Mouse (Mus musculus): ENCODE data around the gene Hpf1. TPM values are rescaled to one million over a fixed set of nuclear protein-coding genes. Genes with fewer than 3 reads are reported as not detected.

Gene Hpf1
- polyA plus RNA-seq, 1 experiment from 2014 or later = 42.4 TPM

GRCm38 (mm10) chr8:60890520-60890874 is 279 bp downstream of the Hpf1 start:
- H3K4me3 ChIP-seq (ENCODE audit: low read depth, low read length) = peak overlapping the region; percentile 75
- no peak for TF ChIP-seq CTCF (IDR thresholded peaks at IDR 0.05; ENCODE audit: low read depth)
- under 1% methylated on average over 22 of the region's 23 CpGs for WGBS
- H3K36me3 ChIP-seq (ENCODE audit: control insufficient read depth, insufficient read depth) = peaks cover 6% of the 10 kb centered on the region; the same call in 1 of the 2 replicates
- no peaks in the 10 kb centered on the region for H3K4me1 ChIP-seq (replicated peaks; ENCODE audit: control insufficient read depth, insufficient read depth, low read length)
- no peaks in the 10 kb centered on the region for H3K9me3 ChIP-seq (ENCODE audit: control insufficient read depth)
- ATAC-seq = peak; percentile 66; the same call in 1 of the 2 replicates
- H3K4me2 ChIP-seq (replicated peaks; ENCODE audit: low read depth) = peak overlapping the region; percentile 84
- H3K9ac ChIP-seq (ENCODE audit: low read depth, low read length) = peak overlapping the region; percentile 67
- H3K27ac ChIP-seq (ENCODE audit: low read depth, low read length) = no peak overlapping the region
- H3K27me3 ChIP-seq (replicated peaks; ENCODE audit: control insufficient read depth, insufficient read depth, low read length) = no peaks in the 10 kb centered on the region

DNA sequence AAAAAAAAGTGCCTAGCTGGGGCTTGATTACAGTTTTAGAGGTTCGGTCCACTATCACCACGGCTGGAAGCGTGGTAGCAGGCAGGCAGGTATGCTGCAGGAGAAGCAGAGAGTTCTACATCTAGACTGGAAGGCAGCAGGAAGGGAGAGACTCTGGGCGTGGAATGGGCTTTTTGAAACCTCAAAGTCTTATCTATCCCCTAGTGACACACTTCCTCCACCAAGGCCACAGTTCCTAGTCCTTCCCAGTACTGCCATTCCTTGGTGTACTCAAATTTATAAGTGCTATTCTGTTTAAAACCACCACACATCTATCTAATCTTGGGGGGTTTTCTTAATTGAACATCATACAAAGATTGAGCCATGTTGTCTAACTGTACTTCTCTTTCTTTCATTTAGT is 1.5 kb downstream of the Hpf1 start:
- Histone ChIP-seq H3K27me3 (replicated peaks; ENCODE audit: control insufficient read depth, insufficient read depth, low read length) (no peaks in the 10 kb centered on the region), H3K36me3 (ENCODE audit: control insufficient read depth, insufficient read depth) (peaks cover 6% of the 10 kb centered on the region; the same call in 1 of the 2 replicates), H3K4me3 (ENCODE audit: low read depth, low read length) (no peak overlapping the region), H3K4me2 (replicated peaks; ENCODE audit: low read depth) (no peak overlapping the region), H3K4me1 (replicated peaks; ENCODE audit: control insufficient read depth, insufficient read depth, low read length) (no peaks in the 10 kb centered on the region), H3K9me3 (ENCODE audit: control insufficient read depth) (no peaks in the 10 kb centered on the region), H3K27ac (ENCODE audit: low read depth, low read length) (no peak overlapping the region), H3K9ac (ENCODE audit: low read depth, low read length) (no peak overlapping the region)
- ATAC-seq = no peak
- TF ChIP-seq CTCF (IDR thresholded peaks at IDR 0.05; ENCODE audit: low read depth) = no peak
- WGBS = 85% methylated on average over 4 of the region's 4 CpGs

DNA sequence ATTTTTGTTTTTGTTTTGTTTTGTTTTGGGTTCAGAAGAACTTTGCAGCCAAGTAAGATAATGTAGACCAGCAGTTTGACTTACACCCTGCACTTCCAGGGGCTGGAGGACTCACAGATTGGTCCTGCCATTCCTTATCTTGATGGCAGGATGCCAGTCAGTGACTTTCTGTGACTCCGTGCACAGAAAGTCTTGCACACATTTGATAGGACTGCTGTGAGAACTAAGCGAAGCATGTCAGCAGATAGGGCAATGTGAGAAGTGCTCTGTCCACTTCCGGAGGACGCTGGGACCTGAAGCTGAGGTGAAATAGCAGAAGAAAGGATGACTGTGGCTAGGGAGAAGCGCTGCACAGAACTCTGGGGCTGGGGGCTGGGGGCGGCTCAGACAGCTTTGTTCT is 5.7 kb downstream of the Hpf1 start:
- Histone ChIP-seq H3K27me3 (replicated peaks; ENCODE audit: control insufficient read depth, insufficient read depth, low read length) (no peaks in the 10 kb centered on the region), H3K4me3 (ENCODE audit: low read depth, low read length) (no peak overlapping the region), H3K27ac (ENCODE audit: low read depth, low read length) (no peak overlapping the region), H3K36me3 (ENCODE audit: control insufficient read depth, insufficient read depth) (peaks cover 16% of the 10 kb centered on the region), H3K9ac (ENCODE audit: low read depth, low read length) (no peak overlapping the region), H3K4me2 (replicated peaks; ENCODE audit: low read depth) (no peak overlapping the region), H3K9me3 (ENCODE audit: control insufficient read depth) (no peaks in the 10 kb centered on the region), H3K4me1 (replicated peaks; ENCODE audit: control insufficient read depth, insufficient read depth, low read length) (no peaks in the 10 kb centered on the region)
- TF ChIP-seq CTCF (IDR thresholded peaks at IDR 0.05; ENCODE audit: low read depth) = no peak
- ATAC-seq = no peak
- WGBS = 78% methylated on average over 6 of the region's 6 CpGs

GRCm38 (mm10) chr8:60900147-60900546 is 9.9 kb downstream of the Hpf1 start:
- no peak overlapping the region for H3K27ac ChIP-seq (ENCODE audit: low read depth, low read length)
- ATAC-seq = no peak
- H3K27me3 ChIP-seq (replicated peaks; ENCODE audit: control insufficient read depth, insufficient read depth, low read length) = no peaks in the 10 kb centered on the region
- no peak overlapping the region for H3K4me2 ChIP-seq (replicated peaks; ENCODE audit: low read depth)
- no peak overlapping the region for H3K9ac ChIP-seq (ENCODE audit: low read depth, low read length)
- H3K4me3 ChIP-seq (ENCODE audit: low read depth, low read length) = no peak overlapping the region
- no peak for TF ChIP-seq CTCF (IDR thresholded peaks at IDR 0.05; ENCODE audit: low read depth)
- peaks cover 12% of the 10 kb centered on the region for H3K36me3 ChIP-seq (ENCODE audit: control insufficient read depth, insufficient read depth)
- H3K9me3 ChIP-seq (ENCODE audit: control insufficient read depth) = no peaks in the 10 kb centered on the region
- 82% methylated on average over 9 of the region's 9 CpGs for WGBS
- no peaks in the 10 kb centered on the region for H3K4me1 ChIP-seq (replicated peaks; ENCODE audit: control insufficient read depth, insufficient read depth, low read length)

DNA sequence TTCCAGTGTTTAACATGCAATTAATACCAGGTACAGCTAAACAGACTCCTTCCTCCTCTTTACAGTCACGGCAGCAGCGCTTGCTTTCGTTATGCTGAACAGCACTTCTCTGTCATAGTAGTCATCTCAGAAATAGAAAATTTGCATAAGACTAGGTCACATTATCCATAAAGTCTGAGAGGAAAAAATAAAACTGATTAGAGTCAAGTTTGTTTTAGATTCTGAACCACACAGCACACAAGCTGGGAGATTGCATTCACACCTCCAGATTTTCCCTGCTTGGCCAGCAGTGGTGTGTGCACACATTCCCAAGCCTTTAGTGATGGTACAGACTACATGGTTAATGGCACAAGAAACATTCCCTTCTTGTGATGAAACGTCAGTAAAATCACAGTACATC is 21.9 kb downstream of the Hpf1 start:
- TF ChIP-seq CTCF (IDR thresholded peaks at IDR 0.05; ENCODE audit: low read depth) = no peak
- Histone ChIP-seq H3K27me3 (replicated peaks; ENCODE audit: control insufficient read depth, insufficient read depth, low read length) (no peaks in the 10 kb centered on the region), H3K4me1 (replicated peaks; ENCODE audit: control insufficient read depth, insufficient read depth, low read length) (no peaks in the 10 kb centered on the region), H3K4me2 (replicated peaks; ENCODE audit: low read depth) (no peak overlapping the region), H3K9ac (ENCODE audit: low read depth, low read length) (no peak overlapping the region), H3K36me3 (ENCODE audit: control insufficient read depth, insufficient read depth) (peaks cover 7% of the 10 kb centered on the region), H3K9me3 (ENCODE audit: control insufficient read depth) (no peaks in the 10 kb centered on the region), H3K27ac (ENCODE audit: low read depth, low read length) (no peak overlapping the region), H3K4me3 (ENCODE audit: low read depth, low read length) (no peak overlapping the region)
- no peak for ATAC-seq
- 82% methylated on average over 4 of the region's 4 CpGs for WGBS

- H3K27me3 ChIP-seq (replicated peaks; ENCODE audit: control insufficient read depth, insufficient read depth, low read length) = no peaks in the 10 kb centered on the region
- no peaks in the 10 kb centered on the region for H3K4me1 ChIP-seq (replicated peaks; ENCODE audit: control insufficient read depth, insufficient read depth, low read length)
- no peak for TF ChIP-seq CTCF (IDR thresholded peaks at IDR 0.05; ENCODE audit: low read depth)
- H3K9me3 ChIP-seq (ENCODE audit: control insufficient read depth) = no peaks in the 10 kb centered on the region
- no peak for ATAC-seq
- H3K4me3 ChIP-seq (ENCODE audit: low read depth, low read length) = no peak overlapping the region
- H3K27ac ChIP-seq (ENCODE audit: low read depth, low read length) = no peak overlapping the region
- H3K9ac ChIP-seq (ENCODE audit: low read depth, low read length) = no peak overlapping the region
- peaks cover 7% of the 10 kb centered on the region for H3K36me3 ChIP-seq (ENCODE audit: control insufficient read depth, insufficient read depth)
- no peak overlapping the region for H3K4me2 ChIP-seq (replicated peaks; ENCODE audit: low read depth)
- 78% methylated on average over 10 of the region's 10 CpGs for WGBS
Observed at GRCm38 (mm10) chr8:60912554-60912953, 22.3 kb downstream of the Hpf1 start.

DNA sequence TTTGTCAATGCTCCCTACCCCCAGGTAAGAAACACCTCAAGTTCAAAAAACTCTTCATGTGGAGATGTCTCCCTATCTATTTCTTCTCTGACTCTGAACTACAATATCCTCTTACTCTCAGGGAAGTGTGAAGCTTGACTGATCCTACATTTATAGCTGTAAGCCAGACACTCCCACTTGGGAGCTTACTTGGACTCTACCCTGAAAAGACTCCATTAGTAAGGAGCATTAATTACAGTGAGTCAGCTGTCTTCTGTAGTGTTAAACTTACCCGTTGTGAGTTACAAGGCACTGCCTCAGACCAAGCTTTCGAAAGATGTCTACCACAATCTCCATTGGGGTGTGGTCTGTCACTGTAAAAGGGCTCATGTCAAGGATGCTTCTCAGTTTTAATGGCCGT is 28.9 kb downstream of the Hpf1 start:
- peak; percentile 95 for ATAC-seq
- 50% methylated on average over 3 of the region's 3 CpGs for WGBS
- H3K9ac ChIP-seq (ENCODE audit: low read depth, low read length) = no peak overlapping the region

More for the DNA sequence above, 28.9 kb downstream of the Hpf1 start:
- no peaks in the 10 kb centered on the region for H3K4me1 ChIP-seq (replicated peaks; ENCODE audit: control insufficient read depth, insufficient read depth, low read length)
- no peaks in the 10 kb centered on the region for H3K36me3 ChIP-seq (ENCODE audit: control insufficient read depth, insufficient read depth)
- no peak overlapping the region for H3K4me2 ChIP-seq (replicated peaks; ENCODE audit: low read depth)
- H3K4me3 ChIP-seq (ENCODE audit: low read depth, low read length) = no peak overlapping the region
- TF ChIP-seq CTCF (IDR thresholded peaks at IDR 0.05; ENCODE audit: low read depth) = no peak
- no peaks in the 10 kb centered on the region for H3K27me3 ChIP-seq (replicated peaks; ENCODE audit: control insufficient read depth, insufficient read depth, low read length)
- H3K27ac ChIP-seq (ENCODE audit: low read depth, low read length) = no peak overlapping the region
- H3K9me3 ChIP-seq (ENCODE audit: control insufficient read depth) = no peaks in the 10 kb centered on the region

All from intestine, postnatal 0 days (tissue).